Mouse (Mus musculus): ENCODE measurements around the gene Gata3.

Gata3 gene

DNA sequence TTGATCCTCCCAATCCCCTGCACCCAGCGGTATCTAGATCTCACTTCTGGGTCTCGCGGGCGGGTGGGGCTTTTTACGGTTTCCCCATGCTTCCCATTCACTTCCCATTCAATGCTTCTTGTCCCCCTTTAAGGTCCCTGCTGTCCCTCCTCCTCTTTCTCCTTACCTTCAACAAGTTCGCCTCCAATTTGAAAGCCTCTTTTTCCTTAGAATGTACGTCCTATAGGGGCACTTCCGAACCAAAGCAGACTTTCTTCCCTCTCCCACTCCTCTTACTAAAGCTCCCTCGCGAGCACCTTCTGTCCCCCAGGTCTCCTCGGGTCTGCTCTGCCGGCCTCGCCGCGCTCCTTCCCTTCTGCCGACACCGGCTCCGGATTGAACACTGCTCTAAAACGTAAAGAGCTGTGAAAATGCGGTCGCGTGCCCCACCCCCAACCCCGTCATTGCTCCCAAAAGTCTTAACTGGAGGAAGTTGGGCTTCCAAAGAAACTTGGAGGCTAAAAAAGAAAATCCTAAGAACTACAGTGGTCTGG is at the start of gene Gata3:
TSS of gene Gata3 (minus strand) at position 384 of the 533 bp plus-strand sequence.
- no peak for DNase-seq

DNA sequence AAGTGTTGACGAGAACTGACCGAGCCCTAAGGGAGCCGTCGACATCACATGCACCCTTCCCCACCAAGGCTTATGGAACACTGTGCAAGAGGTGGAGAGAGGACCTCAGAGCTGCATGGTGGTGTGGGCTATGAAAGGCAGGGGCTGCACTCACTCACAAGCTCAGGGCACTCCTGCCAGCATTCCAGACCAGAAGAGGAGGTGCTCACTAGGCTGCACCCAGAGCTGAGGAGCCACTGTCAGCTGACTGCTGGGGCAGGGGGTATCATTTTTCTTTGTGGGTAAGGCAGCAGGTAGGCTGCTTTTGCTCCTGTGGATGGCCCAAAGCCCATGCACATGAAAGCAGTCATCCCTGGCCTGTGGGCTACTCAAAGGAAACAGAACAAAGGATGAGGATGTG is 49.4 kb upstream of the Gata3 start:
- no peak for DNase-seq

DNA sequence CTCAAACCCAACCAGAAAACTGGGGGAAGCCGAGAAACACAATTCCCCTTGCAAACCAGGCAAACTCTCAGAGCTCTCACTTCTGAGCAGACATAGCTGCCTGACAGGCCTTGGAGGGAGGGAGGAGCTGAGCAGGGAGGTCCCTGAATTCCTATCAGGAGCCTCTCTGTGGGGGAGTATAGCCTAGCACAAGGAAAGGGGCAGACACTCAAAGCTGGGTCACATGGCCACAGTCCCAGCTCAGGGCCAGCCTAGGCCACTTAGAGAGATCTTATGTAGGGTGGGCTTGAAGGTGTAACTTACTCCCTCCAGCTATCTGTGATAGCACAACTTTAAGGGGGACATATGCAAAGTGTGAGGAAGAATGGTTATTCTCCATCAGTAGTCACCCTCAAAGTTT is 46.1 kb upstream of the Gata3 start:
- no peak for DNase-seq

DNA sequence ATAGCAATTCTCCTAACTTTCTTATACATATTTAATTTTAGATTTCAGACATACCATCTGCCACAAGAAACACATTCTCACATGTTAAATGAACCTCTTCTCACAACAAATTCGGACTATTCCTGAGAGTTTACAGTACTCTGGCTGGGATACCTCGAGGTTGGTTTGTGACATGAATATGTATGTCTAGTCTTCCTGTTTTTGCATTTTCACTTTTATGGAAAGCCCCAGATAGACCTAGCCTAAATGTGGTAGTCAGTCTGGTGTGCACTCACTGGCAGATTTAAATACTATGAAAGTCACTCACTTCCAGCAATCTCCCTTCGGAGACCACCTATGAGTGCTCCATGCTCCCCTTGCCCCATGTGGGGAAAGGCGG is 37.1 kb upstream of the Gata3 start:
- no peak for DNase-seq

DNA sequence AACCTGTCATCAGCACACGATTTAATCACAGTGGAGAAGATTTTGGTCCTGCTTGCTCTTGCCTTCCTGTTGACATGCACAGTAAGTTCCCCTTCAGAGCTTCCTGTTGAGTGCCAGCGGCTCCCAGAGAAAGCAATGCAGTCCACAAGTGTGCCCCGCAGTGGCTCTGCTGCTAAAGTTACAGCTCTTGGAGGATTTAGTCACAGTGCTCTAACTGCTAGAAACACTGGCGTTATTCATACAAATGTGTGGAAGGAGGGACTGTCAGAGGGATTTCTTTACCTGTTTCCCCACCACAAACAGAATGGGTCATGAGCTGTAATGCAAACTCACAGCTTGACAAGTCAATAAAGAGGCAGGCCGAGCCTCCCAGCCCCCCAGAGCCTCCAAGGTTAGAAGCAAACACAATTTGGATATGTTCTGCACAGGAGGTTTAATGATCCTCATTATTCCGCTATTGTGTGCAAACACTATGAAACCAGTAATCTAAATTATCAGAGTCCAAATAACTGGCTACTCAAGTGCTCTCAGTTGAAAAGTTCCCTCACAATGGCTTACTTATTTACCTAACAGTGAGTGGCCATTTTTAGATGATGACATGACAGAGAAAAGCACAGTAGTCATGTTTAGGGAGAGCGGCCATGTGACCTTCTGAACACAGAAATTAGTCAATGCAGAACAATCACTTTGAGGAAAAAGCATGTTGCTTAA is 36.5 kb upstream of the Gata3 start:
- no peak for DNase-seq

DNA sequence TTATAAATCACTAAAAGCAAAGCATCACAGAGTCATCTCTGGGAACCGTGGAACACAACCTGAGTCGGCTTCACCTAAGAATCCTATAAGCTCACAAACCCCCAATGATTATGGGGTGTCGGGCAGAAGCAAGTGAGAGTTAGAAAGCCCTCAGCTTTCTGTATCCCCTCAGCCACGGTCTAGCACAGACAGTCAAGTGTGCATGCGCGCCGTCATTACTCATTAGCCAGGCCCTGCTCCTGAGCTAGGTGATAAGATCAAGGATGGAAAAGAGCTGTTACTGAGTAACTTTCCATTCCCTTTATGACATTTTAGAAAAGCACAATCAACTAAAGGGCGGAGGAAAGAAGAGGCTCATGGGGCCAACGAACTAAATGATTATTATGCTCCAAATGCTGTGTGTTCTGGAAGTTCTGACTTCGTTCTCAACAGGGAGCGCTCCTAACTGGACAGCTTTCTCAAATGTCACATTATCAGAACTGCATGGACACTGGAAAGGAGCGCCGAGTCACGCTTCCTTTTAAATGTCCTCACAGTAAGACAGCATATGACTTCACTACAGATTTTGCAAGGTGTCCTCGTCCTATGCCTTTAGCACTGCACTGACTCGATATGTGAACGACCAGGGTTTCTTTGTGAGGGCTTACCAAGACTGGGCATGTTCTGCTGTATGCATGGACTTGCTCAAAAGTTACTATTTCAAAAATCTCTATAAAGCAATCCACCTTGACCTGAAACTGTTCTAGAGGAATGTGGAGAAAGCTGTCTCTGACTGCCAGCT is 29.0 kb upstream of the Gata3 start:
- DNase-seq, result no peak

DNA sequence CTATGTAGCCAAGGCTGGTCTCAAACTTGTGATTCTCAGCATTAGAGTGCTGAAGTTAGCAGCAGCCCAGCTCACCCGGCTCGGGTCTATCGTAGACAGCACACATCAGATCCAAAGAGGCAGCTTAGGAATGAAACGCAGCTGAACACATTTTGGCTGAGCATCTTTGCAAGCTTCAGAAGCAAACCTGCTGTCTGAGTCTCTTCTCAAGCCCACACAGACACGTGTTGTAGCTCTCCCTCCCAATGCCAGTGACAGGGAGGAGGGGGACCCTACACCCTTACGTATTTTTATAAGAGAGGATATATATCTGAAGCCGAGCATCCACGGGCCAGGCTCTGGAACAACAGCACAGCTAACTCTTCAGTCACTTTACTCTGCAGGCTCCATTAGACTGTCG is 27.8 kb upstream of the Gata3 start:
- DNase-seq, result no peak

DNA sequence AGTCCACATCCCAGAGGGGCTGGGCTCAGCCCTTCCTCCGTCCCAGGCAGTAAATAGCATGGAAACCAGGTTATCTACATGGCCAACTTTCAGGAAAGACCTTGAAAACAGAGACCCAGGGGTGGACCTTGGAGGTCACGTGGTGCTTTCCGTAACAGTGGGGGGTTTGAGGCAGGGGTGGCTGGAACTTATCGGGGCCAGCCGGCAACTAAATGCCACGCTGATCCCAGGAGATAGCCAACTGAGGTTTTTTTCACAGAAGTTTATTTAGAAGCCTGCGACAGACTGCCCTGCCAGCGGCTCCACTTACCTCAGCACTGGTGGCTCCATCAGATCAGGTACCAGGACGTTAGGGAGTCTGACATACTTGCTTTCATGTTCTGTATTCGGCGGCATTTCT is 16.2 kb upstream of the Gata3 start:
- no peak for DNase-seq

DNA sequence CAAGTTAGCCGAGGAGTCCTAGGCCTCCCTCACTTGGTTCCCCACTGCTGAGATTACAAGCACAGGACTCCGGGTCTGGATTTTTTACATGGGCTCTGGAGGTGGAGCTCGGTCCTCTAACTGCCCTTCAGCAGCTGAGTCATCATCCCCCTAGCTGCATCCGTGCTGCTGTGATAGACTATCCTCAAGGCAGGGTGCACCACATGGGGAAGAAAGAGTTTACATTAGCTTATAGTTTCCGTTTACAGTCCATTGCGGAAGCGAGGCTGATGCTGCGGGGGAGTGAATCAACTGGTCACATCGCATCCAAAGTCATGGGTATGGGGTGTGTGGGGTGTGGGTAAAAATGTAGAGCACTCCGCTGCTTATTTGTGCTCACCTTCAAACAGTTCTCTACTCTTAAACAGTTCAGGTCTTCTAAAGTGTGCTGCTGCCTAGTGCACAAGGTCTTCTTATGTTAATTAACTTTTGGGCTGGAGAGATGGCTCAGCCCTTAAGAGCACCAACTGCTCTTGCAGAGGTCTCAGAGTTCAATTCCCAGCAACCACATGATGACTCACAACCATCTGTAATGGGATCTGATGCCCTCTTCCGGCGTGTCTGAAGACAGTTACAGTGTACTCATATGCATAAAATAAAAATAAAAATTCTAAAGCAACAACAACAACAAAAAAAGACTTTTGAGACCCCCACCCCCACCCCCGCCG is 14.2 kb upstream of the Gata3 start:
- no peak for DNase-seq

DNA sequence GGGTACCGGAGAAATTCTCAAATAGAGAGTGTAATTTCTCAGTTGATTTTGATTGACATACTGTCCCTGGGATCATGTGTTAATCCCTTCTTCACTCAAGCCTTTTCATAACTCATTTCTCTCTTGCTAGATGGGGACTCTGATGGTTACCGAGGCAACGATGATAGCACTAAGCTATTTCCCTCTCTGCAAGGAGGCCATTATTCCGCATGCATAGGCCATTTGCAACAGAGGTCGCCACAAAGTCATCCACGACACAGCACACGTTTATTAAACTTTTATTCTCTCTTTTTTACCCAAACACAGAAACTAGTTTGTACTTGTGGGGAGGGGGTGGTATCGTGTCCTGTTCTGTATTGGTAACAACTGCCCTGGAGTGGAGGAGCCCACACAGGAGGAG is 8.0 kb upstream of the Gata3 start:
- DNase-seq, result no peak

DNA sequence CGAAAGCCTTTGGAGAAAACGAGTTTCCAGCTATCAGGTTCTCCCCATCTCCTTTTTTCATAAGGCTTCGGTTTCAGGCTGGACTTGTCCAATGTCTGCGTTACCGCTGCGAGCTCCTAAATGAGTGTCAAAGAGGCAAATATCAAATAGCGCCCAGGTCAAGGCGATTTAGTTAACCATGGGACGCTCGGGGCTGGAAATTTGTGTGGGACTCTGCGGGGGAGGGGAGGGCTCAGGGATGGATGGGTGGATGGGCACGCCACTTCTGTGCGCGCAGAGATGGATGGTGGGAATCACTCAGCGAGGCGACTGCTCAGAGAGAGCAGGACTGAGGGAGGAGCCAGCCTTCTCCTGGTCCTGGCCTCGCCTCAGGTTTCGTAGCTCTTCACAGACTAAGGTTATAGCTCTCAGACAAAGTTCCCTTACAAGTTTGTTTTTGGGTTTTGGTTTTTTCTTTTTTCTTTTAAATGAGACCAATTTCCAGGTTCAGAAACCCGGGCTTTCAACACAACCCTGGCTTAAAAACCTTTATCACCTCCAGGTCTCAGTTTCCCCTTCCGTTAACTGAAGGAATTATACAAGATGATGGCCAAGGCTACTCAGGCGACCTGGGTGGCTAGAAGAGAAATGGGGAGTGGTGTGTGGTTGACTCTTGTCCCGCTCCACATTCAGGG is 6.4 kb upstream of the Gata3 start:
- no peak for DNase-seq

DNA sequence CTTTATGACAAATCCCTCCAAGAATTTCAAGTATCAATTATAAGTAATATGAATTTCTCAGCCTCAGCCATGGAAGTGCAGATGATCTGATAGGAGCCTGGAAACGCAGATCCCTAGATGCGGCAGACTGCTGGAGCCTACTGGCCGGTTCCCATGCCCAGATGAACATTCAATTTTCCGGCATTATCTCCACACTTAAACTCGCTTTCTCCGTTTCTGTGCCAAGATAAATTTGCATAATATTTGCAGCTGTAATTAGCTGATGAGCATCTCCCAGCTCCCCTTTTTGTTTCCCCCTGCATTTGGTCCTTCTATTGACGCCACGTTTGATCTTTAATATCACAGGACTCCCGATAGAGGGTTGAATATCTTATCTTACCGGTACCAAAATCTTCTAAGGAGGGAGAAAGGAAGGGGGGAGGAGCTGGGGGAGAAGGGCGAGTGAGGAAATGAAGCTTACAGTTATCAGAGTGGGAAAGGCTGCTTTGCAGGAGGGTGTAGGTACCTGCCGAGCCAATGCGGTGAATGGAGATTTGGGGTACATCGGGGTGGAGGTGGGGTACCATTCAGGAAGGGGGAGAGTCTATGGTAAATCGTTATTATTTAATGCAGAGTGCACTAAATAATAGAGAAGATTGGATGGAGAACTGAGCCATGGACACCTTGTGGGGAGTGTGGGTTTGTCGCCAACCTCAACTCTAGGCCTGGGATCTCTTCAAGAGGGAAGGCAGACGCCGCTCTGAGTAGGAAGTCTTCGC is 5.2 kb upstream of the Gata3 start:
- DNase-seq, result no peak

DNA sequence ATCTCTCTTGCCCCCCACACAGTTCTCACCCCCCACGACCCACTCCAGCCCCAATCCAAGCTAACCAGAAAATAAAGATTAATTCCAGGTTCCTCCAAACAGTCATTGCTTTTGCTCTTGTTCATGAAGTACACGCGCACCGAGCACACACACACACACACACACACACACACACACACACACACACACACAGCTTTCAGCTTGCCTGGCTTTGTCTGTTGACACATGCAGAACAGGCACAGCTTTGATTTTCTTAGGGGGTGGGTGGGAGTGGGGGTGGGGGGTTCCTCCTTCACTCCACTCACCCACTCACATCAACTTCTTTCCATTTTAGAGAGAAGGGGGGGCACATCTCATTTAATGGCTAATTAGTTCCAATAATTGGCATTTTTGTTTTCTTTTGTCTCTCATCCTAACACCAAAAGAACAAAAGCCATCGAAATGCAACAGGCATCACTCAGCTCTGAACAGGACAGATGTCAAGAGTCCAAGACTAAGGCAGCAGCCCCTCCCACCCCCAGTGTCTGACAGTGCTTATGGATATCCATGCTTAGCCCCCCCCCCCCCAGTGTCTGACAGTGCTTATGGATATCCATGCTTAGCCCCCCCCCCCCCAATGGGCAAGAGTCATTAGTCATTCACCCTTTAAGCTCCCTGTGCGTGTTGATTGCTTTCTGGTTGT is 3.6 kb upstream of the Gata3 start:
- DNase-seq, result no peak

DNA sequence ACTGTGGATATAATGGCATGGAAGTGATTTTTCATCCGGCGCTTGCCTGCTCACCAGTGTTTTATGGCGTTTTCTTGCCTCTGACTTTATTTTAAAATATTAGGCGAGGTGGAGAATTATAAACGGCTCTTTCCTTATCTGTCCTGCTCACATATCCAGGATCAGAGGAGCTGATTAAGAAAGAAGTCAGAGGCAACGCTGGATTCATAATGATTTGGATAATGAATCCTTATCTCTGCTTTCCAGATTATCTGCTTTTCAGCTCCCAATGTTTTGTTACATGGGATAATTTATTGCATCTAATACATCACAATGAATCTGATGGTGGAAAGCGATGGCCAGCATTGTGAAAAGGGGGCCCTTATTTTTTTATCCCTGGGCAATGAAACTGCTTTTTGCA is 2.7 kb upstream of the Gata3 start:
- DNase-seq, result no peak

DNA sequence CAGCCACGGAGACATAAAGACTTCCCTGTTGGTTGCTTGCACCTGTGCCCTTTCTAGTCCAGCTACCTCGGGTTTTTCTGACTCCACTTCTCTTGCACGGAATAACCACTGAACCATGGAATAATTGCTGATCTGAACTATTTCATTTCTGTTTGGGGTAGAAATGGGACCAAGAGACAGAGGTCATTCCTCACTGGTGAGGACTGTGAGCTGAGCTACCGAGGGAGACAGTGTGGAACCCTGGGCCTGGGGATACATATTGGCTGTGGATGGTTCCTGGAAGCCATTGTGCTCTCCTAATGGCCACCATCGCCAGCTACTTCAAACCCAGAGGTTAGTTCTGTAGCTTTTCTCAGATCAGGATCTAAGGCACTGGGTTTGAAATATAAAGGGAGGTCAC is 1.1 kb upstream of the Gata3 start:
- no peak for DNase-seq

DNA sequence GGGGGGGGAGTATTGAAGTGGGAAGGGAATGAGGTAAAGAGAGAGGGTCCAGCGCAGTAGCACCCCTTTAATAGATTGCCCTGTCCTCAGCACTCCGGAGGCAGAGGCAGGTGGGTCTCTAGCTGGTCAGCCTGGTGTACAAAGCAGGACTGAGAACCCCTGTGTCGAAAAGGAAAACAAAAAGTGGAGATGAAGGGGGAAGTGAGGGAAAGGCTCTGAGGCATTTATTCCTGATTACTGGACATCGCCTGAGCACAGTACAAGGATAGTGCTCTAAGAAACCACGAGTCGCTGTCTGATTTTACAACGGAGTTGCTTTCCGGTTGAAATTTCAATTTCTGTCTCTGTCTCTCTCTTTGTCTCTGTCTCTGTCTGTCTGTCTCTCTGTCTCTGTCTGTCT is 417 bp upstream of the Gata3 start:
- no peak for DNase-seq

DNA sequence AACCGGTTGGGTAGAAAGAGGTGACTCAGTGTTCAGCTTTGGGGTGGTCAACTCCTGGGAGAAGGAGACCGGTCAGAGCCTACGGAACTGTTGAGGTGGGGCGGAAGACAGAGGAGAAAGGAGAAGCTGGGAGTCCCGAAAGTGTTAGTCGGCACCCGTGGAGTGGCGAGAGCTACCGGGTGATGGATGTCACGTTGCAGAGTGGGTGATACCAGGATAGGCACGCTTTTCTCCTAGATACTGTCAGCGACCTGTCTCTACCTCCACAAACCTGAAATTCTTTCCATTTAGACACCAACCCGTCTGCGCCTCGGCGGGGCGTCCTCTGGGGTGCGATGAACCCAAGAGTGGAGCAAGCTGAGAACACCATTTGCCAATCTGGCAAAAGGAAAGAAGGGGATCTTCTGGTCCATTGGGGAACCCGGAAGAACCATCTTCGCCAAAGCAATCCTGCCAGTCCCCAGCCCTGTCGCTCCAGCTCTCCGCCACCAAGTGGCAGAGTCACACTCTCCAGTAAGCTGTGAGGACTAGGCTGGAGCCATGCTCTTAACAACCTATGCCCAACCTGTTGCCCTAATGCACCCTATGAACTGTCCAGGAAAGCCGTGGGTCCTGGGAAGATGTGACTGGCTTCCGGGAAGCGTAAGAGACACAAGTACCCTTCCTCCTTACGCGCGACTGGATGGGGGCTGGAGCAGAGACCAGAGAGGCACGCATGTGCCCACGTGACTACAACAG is 752 bp downstream of the Gata3 start, which contains the start of gene 9230102O04Rik:
TSS of gene 9230102O04Rik (minus strand) at position 628 of the 738 bp plus-strand sequence.
- no peak for DNase-seq

DNA sequence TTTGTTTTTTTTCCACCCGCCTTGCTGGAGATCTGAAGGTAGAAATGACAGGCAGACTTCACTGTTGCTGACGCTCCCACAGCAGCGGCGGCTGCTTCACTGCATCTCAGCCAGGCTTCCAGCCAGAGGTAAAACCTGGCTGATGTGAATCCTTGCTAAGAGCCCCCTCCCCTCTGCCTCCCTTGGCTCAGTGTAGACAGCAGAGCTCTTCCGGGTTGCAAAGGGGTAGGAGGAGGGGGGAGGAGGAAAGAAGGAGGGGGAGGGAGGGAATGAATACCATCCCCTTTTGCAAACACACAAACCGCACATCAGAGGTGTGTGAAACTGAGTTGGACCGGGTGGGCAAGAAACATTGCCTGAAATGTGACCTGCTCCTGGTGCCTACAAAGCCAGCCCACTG is 2.2 kb downstream of the Gata3 start:
- DNase-seq, result no peak

DNA sequence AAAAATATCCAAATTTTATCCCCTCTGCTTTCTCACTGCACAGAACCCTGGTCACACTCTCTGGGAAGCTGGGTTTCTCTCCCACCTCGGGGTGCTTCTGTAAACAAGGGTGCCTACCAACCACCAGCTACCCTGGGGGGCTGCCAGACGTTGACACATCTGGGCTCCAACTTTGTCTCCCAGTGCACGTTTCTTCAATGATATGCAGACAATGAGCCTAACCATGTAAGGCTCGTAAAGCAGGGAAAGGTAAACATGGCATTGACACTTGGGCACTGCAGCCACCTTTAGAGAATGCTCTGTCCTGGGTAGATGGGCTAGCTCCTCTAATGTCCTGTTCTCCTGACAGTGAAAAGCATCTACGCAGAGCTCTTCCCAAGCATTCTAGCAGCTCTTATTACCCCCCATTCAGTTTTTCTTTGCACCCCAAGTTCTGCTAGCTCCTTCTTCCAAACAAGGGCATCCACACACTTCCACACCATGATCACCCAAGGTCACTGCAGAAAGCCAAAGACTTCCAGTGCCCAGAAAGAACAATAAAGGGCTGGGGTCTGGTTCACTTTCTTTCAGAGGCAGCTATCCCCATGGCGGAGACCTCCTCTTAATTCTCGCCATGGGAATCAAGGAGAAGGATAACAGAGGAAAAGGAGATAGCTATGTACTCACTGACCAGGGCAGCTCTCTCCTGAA is 2.8 kb downstream of the Gata3 start:
- DNase-seq, result no peak

DNA sequence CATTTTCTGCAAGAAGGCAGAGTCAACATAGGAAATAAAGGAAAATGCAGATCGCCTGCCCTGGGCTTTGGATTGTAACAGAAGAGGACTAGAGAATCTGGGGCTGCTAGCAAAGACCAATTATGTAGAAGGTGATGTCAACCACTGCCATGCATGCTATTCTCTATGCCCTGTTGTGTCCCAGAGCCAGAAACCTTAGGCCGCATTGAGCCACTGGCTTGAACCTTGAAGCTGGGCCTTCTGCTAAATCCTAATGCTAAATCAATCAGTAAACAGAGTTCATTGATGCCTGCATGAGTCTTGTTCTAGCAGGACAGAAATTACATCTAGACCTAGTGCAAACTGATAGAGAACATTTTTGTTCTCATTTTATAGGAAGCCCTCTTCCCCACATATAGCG is 3.8 kb downstream of the Gata3 start:
- no peak for DNase-seq

All from cerebellum, adult 11 months (tissue).